Mouse (Mus musculus): ENCODE measurements at regions not wholly inside any gene's neighbourhood (a gene's known extent, or its start where the extent isn't known, plus 50 kb on each side); places are given as distances from the start of the nearest gene placed in this dataset.

DNA sequence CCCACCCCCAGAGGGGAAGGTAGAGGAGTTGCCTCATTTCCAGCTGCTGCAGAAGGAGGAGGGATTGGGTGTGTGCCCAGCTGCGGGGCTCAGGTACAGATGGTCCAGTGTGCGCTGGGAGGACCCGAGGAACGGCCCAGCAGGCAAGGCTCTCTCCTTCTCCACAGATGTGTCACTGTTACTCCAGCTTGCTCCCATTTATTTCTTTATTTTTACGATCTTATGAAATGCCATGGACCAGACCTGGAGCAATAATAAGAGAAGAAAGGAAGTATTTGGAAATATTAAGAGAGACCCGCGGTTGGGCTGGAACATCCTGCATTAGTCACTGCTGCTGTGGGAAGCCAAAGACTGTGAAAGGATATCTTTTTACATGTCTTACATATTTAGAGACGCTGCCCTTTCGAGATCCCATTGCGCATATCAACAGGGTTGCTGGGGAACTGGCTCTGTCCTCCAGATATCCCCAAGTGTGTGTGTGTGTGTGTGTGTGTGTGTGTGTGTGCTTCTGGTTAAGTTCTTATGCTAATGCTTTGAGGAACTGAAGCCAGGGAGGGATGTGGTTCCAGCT, 58.9 kb downstream of the Zfp281 start:
- TF ChIP-seq CTCF (IDR thresholded peaks at IDR 0.05; ENCODE audit: control insufficient read depth, insufficient read depth, insufficient read length) (no peak), USF1 (IDR thresholded peaks at IDR 0.05; ENCODE audit: low read depth) (no peak), MYOG (IDR thresholded peaks at IDR 0.05; ENCODE audit: control insufficient read depth, extremely low read depth, insufficient read length) (no peak)

Data from C2C12 (cell line).